Mouse (Mus musculus) hindbrain, embryonic 16.5 days (tissue): ENCODE data around the gene Lrba. TPM values are rescaled to one million over a fixed set of nuclear protein-coding genes. Genes with fewer than 3 reads are reported as not detected.
A peak's percentile ranks its signal among the peaks of the same experiment; 100 is the strongest.

ENCODE experiments used
- ATAC-seq: fragments of 200-750 bp; cut with Nextera tagmentation; 2 replicates; pipeline ENCODE4 v1.8.0; 2017; ENCODE audit warnings: moderate TSS enrichment, moderate library complexity
- H3K27ac ChIP-seq: fragments of 300-500 bp; sonication (generic); 2 replicates; pipeline ENCODE4 v1.5.1; 2014; ENCODE audit warnings: low read depth, mild to moderate bottlenecking, control low read depth, low read length, moderate library complexity
- H3K27me3 ChIP-seq: fragments of 300-500 bp; sonication (generic); replicated peaks from 2 replicates; pipeline ENCODE4 v1.6.1; 2014; ENCODE audit warnings: low read length; ENCODE audit not compliant: control insufficient read depth, insufficient read depth
- H3K36me3 ChIP-seq: fragments of 300-500 bp; sonication (generic); 2 replicates; pipeline ENCODE4 v1.6.1; 2014; ENCODE audit warnings: mild to moderate bottlenecking, low read length, moderate library complexity, mixed read lengths; ENCODE audit not compliant: control insufficient read depth, insufficient read depth
- H3K4me1 ChIP-seq: fragments of 300-500 bp; sonication (generic); 2 replicates; pipeline ENCODE4 v1.6.1; 2014; ENCODE audit warnings: low read depth, low read length; ENCODE audit not compliant: control insufficient read depth, insufficient read depth
- H3K4me2 ChIP-seq: fragments of 300-500 bp; sonication (generic); 2 replicates; pipeline ENCODE4 v1.6.1; 2014; ENCODE audit warnings: mild to moderate bottlenecking, low read length, control low read depth, moderate library complexity
- H3K4me3 ChIP-seq: fragments of 300-500 bp; sonication (generic); 2 replicates; pipeline ENCODE4 v1.5.1; 2014; ENCODE audit warnings: mild to moderate bottlenecking, low read length, control low read depth, moderate library complexity
- H3K9ac ChIP-seq: fragments of 300-500 bp; sonication (generic); 2 replicates; pipeline ENCODE4 v1.6.1; 2014; ENCODE audit warnings: low read depth, mild to moderate bottlenecking, control low read depth, low read length, moderate library complexity
- H3K9me3 ChIP-seq: fragments of 300-500 bp; sonication (generic); 2 replicates; pipeline ENCODE4 v1.6.1; 2014; ENCODE audit warnings: mild to moderate bottlenecking, low read length, moderate library complexity; ENCODE audit not compliant: control insufficient read depth
- WGBS: fragments of 180-500 bp; shearing (Covaris S2); extraction: QIAGEN DNeasy Blood & Tissue Kit; methylation state at CpG from one replicate; pipeline ENCODE4 v1.1.7; 2014; 5-methylcytosine and 5-hydroxymethylcytosine counted together
- polyA plus RNA-seq: library from polyadenylated mRNA; unstranded; fragments of >200 nt; fragmentation: Nextera tagmentation; extraction: Ambion mirVana; gene quantifications from 2 replicates; pipeline ENCODE4 v1.2.1, GENCODE M21; 2015

The Lrba gene
- polyA plus RNA-seq, 1 experiment from 2014 or later: 6.1 TPM

- H3K9me3 ChIP-seq: no peaks in the 10 kb centered on the region
- H3K9ac ChIP-seq: no peak overlapping the region
- ATAC-seq: no peak
- H3K4me2 ChIP-seq: no peak overlapping the region
- 84% methylated on average over 8 of the region's 8 CpGs for WGBS
- H3K27me3 ChIP-seq: no peaks in the 10 kb centered on the region
- H3K4me3 ChIP-seq: no peak overlapping the region
- no peaks in the 10 kb centered on the region for H3K4me1 ChIP-seq
- no peak overlapping the region for H3K27ac ChIP-seq
- no peaks in the 10 kb centered on the region for H3K36me3 ChIP-seq
Measured at GRCm38 (mm10) chr3:86605775-86606174, 381.3 kb downstream of the Lrba start.

GRCm38 (mm10) chr3:86627008-86627743, 402.7 kb downstream of the Lrba start:
- H3K27me3 ChIP-seq: no peaks in the 10 kb centered on the region
- no peak overlapping the region for H3K4me2 ChIP-seq
- H3K27ac ChIP-seq: no peak overlapping the region
- no peaks in the 10 kb centered on the region for H3K9me3 ChIP-seq
- no peak for ATAC-seq
- no peak overlapping the region for H3K9ac ChIP-seq
- no peak overlapping the region for H3K4me3 ChIP-seq
- WGBS: 79% methylated on average over 4 of the region's 4 CpGs
- no peaks in the 10 kb centered on the region for H3K4me1 ChIP-seq
- H3K36me3 ChIP-seq: no peaks in the 10 kb centered on the region

DNA sequence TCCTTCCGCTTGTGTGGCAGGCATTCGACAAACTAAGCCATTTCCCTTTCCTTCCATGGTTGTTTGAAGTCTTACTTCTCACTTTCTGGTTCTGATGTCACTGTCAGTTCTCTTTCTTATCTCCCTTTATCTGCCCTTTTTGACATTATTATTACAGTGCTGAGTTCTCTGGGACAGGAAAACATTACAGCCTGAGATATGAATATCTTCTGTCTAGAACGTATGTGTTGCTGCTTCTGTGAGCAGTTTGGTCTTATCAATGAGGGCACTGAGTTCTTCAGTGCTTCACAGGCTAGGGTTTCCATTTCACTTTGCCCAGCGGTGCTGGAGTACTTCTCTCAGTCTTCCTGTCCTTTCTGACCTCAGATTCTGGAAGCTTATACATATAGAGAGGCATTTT, 404.9 kb downstream of the Lrba start:
- ATAC-seq: no peak
- H3K27ac ChIP-seq: no peak overlapping the region
- no peaks in the 10 kb centered on the region for H3K36me3 ChIP-seq
- no peak overlapping the region for H3K9ac ChIP-seq
- H3K4me1 ChIP-seq: no peaks in the 10 kb centered on the region
- no peaks in the 10 kb centered on the region for H3K9me3 ChIP-seq
- H3K4me3 ChIP-seq: no peak overlapping the region
- WGBS: 86% methylated on average over 4 of the region's 4 CpGs
- no peaks in the 10 kb centered on the region for H3K27me3 ChIP-seq
- no peak overlapping the region for H3K4me2 ChIP-seq

DNA sequence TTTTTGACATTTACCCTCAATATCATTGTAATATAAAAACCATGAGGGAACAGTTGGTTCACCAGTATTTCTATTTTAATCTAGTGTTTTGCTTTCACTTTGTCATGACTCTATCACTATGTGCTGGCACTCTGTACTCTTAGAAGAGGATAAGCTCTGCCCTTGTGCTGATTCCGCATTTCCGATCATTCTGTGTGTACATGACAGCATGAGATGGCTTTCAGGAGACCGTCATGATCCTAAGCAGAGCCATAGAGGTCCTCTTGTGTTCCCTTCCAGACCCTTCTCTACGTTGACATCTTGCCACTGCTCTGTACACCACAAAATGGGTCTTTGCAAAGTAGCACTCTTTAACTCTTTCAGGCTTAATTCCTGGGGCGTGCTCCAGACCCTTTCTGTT, 411.0 kb downstream of the Lrba start:
- no peak overlapping the region for H3K9ac ChIP-seq

DNA sequence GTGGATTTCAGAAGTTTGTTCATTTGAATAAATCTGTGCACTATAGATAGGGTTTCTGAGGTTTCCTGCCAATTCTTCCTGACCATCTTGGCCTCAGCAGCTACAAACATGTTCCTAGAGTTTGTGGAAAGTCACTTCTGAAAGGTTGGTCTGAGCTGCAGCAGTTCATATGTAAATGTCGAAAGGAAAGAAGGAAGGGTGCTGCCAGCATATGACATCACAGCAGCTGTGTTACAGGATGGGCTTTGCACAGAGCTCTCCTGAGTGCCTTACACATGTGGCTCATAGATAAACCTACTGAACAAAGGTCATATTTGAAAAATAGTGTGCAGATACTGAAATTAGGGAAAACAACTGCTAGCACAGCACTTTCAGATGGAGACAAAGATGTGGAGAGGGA, 411.5 kb downstream of the Lrba start:
- 38% methylated on average over 1 of the region's 1 CpGs for WGBS

More for the DNA sequence above, 411.0 kb downstream of the Lrba start:
- 73% methylated on average over 5 of the region's 5 CpGs for WGBS
- Histone ChIP-seq H3K9me3 (no peaks in the 10 kb centered on the region), H3K27ac (no peak overlapping the region), H3K4me1 (no peaks in the 10 kb centered on the region), H3K4me3 (no peak overlapping the region), H3K4me2 (no peak overlapping the region), H3K36me3 (no peaks in the 10 kb centered on the region), H3K27me3 (no peaks in the 10 kb centered on the region)
- no peak for ATAC-seq

GRCm38 (mm10) chr3:86638552-86639348, 414.3 kb downstream of the Lrba start:
- no peaks in the 10 kb centered on the region for H3K4me1 ChIP-seq
- H3K9ac ChIP-seq: no peak overlapping the region
- H3K4me2 ChIP-seq: no peak overlapping the region
- no peaks in the 10 kb centered on the region for H3K27me3 ChIP-seq
- H3K4me3 ChIP-seq: no peak overlapping the region
- 64% methylated on average over 2 of the region's 2 CpGs for WGBS
- no peaks in the 10 kb centered on the region for H3K9me3 ChIP-seq
- no peak overlapping the region for H3K27ac ChIP-seq
- ATAC-seq: peak; percentile 84
- no peaks in the 10 kb centered on the region for H3K36me3 ChIP-seq

More for the DNA sequence above, 411.5 kb downstream of the Lrba start:
- no peak overlapping the region for H3K9ac ChIP-seq
- no peak overlapping the region for H3K27ac ChIP-seq
- no peaks in the 10 kb centered on the region for H3K36me3 ChIP-seq
- no peak for ATAC-seq
- H3K4me3 ChIP-seq: no peak overlapping the region
- no peak overlapping the region for H3K4me2 ChIP-seq
- H3K9me3 ChIP-seq: no peaks in the 10 kb centered on the region
- no peaks in the 10 kb centered on the region for H3K27me3 ChIP-seq
- no peaks in the 10 kb centered on the region for H3K4me1 ChIP-seq

DNA sequence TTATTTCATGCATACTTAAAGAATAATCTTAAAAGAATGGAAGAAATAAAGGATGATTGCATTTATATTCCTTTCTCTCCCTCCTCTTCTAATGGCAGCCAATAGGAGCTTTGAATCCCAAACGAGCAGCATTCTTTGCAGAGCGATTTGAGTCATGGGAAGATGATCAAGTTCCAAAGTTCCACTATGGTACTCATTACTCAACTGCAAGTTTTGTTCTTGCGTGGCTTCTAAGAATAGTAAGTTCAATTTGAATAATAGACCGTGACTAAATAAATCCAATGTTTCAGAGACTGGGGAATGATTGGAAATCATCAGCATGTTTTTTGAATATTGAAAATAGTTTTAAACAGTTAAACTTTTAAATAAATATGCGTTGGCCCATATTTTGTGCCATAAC, 416.9 kb downstream of the Lrba start:
- no peaks in the 10 kb centered on the region for H3K9me3 ChIP-seq
- H3K9ac ChIP-seq: no peak overlapping the region
- H3K36me3 ChIP-seq: no peaks in the 10 kb centered on the region
- WGBS: 80% methylated on average over 5 of the region's 5 CpGs
- no peak overlapping the region for H3K4me3 ChIP-seq
- H3K27me3 ChIP-seq: no peaks in the 10 kb centered on the region
- H3K4me2 ChIP-seq: no peak overlapping the region
- no peak overlapping the region for H3K27ac ChIP-seq
- no peaks in the 10 kb centered on the region for H3K4me1 ChIP-seq
- no peak for ATAC-seq

DNA sequence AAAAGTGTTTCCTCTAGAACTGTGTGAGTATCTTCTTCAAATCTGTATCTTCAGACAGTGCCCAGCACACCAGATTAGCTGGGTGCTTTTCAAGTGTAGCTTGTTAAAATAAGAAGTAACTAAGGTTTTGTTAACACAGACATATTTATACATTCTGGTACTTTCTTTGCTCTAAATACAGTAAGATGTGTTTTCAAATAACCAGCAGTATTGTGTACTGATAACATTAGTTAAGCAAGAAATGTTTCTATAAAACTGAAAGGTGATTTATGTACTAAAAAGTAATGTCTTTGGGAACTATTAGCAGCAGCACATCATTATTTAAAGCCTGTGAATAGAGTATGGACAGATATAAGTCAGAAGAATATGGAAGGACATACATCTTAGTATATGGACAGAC, 417.3 kb downstream of the Lrba start:
- Histone ChIP-seq H3K4me2 (no peak overlapping the region), H3K36me3 (no peaks in the 10 kb centered on the region), H3K27ac (no peak overlapping the region), H3K4me3 (no peak overlapping the region), H3K4me1 (no peaks in the 10 kb centered on the region), H3K9me3 (no peaks in the 10 kb centered on the region), H3K27me3 (no peaks in the 10 kb centered on the region), H3K9ac (no peak overlapping the region)
- ATAC-seq: no peak

DNA sequence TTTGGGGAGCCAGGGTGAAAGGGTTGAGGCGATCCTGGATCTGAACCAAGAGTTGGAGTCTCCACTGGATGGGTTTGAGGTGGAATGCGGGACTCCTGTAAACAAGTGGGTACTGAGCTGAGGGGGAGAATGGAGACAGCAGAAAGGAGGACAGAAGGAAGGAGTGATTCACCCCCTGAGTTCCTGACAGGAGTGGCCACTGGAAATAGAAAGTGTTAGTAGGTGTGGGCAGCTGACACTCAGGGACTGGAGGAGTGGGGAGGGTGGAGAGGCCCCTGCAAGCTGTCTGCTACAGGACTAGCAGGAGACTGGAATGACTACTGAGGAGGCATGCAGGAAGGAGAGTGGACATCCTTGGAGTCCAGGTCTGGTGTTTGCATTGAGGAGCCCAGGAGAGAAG, 422.3 kb downstream of the Lrba start:
- no peak for ATAC-seq
- Histone ChIP-seq H3K4me2 (no peak overlapping the region), H3K9ac (no peak overlapping the region), H3K9me3 (no peaks in the 10 kb centered on the region), H3K36me3 (no peaks in the 10 kb centered on the region), H3K27me3 (no peaks in the 10 kb centered on the region), H3K27ac (no peak overlapping the region), H3K4me3 (no peak overlapping the region), H3K4me1 (no peaks in the 10 kb centered on the region)
- WGBS: 74% methylated on average over 2 of the region's 2 CpGs
